Mouse (Mus musculus) liver, postnatal 0 days (tissue): Measurements from ENCODE around the gene Susd1.

Experiments used
- CTCF ChIP-seq: sonication (generic); IDR thresholded peaks from 2 replicates; pipeline ENCODE4 v1.5.1; 2016; ENCODE audit warnings: antibody characterized with exemption, low read depth
- EP300 ChIP-seq: IDR thresholded peaks from 2 replicates; pipeline ENCODE4 v1.6.1; 2016; ENCODE audit warnings: antibody characterized with exemption, low read depth, mild to moderate bottlenecking

- TF ChIP-seq EP300, result no peak
- no peak for TF ChIP-seq CTCF
Observed at GRCm38 (mm10) chr4:59290972-59291576, 147.4 kb downstream of the Susd1 start.
